Mouse (Mus musculus) kidney, postnatal 14 days (tissue): ENCODE data around the gene Spaca3.
A peak's percentile ranks its signal among the peaks of the same experiment; 100 is the strongest.

Experiments used
- DNase-seq: peaks from one replicate; pipeline ENCODE4 v3.0.0; 2022; ENCODE audit warnings: mixed read lengths

The Spaca3 gene

DNA sequence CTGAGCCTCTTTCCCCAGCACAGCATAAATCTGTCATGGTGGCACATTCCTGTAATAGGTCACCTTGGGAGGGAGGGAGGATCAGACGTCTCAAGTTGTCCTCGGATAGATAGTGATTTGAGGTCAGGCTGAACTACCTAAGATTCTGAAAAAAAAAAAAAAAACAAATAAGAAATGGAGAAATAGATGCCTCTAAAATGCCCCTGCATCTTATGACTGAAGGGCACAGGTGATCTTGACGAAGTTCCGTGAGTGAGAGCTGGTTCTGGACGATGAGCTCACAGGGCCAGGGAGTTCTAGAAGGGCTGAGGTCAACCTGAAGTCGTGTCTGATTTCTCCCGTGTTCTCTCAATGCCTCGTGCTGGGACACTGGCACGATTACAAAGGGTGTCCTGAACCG is at the start of gene Spaca3:
Gene Spaca3 (plus strand): TSS at position 301 of the 400 bp plus-strand sequence.
- DNase-seq, result no peak

DNA sequence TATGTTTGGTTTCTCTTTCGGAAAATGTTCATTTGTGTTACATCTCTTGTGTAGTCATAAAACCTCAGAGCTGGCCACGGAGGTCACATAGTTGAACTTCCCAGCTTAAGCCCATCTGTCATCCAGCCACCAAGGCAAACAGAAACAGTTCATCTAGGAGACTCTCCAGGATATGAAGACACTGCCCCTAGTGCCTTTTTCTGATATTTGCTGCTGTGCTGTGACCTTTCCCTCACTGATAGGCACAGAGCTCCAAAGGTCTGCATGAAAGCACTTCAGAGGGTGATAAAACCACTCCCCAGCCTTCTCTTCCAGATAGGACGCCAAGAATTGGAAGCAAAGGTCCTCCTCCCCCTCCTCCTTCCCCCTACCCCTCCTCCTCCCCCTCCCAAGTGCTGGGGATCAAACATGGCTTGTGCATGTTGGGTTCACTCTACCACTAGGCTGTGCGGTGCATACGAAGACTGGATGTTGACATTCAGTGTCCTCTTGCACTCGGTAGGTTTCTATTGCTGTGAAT is 49.6 kb upstream of the Spaca3 start:
- DNase-seq, result peak; percentile 72

DNA sequence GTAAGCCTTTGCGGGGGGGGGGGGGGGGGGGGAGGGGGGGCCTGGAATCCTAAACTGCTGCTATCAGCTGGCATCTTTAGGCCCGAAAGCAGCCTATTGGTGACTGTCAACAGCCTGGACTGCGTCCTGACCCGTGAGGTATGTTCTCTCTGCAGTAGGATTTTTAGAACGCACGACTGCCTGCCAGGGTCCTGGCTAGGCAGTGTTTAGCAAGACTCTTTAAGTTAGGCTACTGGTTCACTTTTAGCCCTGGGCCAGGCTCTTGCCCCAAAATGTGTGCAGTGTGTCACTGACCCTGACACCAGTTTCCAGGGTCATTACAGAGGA is 48.5 kb upstream of the Spaca3 start:
- DNase-seq, result no peak

DNA sequence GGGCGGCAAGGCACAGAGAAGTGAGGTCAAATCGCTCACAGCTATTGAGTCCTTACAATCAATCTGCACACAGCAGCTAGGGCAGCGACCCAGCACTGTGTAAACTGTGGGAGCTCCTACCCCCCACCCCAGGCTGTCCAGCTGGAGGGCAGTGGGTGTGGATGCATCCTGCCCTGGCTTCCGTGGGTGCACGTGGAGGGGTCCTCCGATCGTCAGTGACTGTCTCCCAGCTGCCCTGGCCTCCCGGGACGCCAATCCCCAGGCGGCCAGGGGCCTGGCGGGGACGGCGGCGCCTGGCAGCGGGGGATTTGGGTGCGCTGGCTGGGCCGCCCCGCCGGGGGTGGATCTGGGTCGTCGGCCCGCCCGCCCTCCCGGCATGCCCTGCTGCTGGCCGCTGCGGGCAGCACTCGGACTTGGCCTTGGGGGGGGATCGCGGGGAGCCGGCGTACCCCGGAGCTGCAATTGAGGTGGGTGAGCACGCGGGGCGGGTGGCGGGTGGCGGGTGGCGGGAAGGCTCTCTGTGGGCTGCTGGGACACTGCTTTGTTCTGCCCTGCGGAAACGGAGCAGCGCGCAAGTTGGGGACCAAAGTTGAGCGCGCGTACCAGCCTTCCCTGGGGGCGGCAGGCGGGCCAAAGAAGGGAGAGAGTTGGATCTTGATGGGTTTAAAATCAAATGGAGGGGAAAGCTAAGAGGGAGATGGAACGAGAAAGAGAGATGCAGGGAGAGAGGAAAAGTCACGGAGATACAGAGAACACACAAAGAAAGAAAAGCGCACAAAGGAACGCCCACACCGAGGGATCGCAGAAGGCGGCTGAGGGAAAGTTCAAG is 48.0 kb upstream of the Spaca3 start, which contains the start of gene Tmem98:
Gene Tmem98 (plus strand): TSS at position 183 of the 829 bp plus-strand sequence.
- peak; percentile 64 for DNase-seq

DNA sequence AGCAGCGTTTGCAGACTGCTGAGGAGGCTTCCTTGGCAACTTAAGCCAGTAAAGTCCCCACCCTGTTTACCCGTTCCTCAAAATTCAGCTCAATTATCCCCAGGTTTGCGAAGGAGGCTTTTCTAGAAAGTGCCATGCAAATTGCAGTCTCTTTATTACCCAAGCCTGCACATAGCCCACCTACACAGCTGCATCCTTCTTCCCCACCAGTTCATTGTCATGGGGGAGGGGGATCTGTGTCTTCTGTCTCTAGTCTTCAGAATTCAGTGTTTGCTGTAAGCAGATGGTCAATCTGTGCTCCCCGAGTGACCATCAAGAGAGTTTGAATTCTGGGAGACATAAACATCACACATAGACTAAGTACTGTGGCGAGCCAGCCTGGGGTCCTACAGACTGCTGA is 47.0 kb upstream of the Spaca3 start:
- DNase-seq, result no peak

DNA sequence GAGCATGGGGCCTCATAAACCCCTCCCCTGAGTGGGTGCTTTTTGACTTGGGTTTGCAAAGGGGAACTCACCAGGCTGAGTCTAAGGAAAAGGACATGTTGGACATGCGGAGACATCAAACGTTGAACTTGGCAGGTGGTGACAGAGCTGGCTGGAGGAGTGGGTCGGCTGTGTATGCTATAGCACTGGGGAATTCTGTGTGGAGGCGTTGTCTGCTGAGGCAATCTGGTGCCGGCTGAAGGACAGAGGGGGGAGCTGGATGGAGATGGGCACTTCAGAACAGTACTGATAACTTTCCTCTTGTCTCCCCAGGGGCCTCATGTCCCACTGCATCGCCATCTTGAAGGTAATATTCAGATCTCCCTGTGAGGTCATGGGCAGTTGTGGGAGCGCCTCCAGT is 42.8 kb upstream of the Spaca3 start:
- DNase-seq, result no peak

DNA sequence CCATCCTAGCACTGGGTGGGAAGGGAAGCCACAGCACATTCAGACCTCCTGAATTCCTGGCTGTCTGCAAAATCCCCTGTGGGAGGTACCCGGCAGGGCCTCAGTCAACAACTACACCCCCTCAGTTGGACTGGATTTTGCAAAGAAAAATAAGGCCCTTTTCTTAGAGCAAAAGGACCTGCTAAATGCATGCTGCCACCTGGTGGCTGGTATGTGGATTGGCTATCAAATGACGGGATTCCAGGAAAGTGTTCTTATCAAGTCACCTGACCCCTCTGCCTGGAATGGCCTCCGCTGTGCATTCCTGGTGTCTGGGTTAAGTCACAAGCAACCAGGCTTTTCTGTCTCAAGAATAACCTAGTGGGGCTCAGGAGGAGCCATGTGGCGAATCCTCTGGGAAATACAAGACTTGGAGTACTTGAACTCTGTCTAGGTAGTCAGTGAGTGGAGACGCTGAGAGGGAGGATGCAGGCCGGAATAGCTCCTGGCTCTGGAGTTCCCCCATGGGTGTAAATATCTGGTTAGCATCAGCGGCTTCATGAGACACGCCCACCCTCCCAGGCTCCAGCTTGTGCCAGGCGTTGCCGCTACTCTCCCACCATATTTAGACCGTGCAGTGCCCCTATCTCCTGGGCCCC is 40.0 kb upstream of the Spaca3 start:
- DNase-seq, result peak; percentile 89

DNA sequence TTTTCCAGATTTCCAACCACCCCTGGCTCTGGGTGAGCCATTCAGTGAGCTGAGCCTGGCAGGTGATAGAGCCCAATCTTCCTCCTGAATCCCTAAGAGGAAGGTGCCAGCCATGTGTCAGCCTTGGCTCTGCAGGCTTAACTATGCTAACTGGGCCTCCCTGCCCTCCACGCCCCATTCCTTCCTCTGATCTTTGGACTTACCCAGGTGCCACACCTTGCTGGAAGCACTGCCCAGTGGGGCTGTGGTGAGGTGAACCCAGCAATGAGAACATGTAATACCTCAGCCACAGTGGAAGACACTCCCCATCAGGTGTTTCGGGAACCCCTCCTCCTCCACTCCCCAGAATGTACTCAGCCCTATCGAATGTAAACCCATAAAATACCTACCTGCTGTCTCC is 38.1 kb upstream of the Spaca3 start:
- no peak for DNase-seq

DNA sequence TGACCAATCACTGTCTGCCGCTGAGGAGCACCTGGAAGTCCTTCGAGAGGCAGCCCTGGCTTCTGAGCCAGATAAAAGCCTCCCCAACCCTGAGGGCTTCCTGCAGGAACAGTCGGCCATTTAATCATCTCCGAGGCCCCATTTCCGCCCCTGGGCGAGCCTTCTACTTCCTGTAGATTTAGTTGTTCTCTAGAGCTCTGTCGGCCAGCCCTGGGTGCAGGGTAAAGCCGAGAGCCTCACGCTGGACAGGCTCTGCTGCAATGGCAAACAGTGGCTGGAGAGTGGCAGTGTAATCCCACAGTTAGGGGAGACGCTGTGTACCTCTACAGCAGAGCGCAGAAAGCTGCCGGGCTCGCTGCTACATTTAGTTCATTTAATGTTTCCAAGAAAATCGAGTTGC is 36.9 kb upstream of the Spaca3 start:
- peak; percentile 63 for DNase-seq

DNA sequence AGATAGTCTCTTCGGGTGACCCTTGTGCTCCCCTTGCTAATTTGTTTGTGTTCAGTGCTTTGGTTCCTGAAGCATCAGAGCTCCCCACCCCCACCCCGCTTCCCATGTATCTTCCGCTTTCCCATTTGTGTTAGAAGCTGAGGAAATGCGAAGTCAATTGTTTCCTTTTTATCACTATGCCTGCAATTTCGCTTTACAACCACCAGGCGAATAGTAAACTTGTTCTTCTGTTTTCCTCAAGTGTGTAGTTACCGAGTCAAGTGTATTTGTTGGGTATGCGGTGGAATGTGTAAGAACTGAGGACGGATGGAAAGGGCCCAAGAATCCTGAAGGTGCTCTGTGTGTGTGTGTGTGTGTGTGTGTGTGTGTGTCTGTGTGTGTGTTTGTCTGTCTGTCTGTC is 36.4 kb upstream of the Spaca3 start:
- DNase-seq, result no peak

DNA sequence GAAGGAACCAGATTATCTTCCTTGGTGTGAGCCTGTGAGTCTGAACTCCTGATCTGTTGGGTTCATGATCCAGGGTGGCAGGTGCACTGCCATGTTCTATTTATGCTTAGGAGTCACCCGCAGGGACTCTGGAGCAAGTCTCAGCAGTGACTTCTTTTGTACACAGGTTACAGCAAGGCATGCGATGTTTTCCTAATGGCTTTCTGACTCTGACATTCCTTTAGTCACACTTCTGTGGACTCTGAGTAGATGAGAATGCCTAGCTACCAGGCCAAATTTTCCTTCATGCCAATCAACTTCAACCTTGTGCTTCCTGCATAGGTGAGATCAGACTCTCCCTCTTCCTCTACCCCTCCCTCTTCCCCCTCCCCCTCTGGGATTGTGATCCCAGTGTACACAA is 22.8 kb upstream of the Spaca3 start:
- DNase-seq, result no peak

DNA sequence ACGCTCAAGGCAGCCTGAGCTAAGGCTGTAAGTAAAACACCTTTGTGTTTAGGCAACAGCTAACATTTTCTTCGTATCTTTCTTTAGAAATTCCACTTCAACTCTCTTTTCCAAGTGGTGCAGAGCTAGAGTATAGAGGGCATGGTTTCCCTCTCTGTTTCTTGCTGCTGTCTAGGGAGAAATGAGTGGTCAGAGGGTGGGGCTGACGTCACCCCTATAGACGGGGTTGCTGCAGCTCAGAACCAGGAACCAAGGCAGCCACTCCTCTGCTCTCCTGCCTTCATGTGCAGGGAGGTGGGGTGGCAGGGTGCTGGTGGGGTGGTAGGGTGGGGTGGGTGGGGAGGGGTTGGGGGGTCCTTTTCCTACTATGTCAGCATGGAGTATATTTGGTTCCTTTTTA is 22.3 kb upstream of the Spaca3 start:
- DNase-seq, result no peak

DNA sequence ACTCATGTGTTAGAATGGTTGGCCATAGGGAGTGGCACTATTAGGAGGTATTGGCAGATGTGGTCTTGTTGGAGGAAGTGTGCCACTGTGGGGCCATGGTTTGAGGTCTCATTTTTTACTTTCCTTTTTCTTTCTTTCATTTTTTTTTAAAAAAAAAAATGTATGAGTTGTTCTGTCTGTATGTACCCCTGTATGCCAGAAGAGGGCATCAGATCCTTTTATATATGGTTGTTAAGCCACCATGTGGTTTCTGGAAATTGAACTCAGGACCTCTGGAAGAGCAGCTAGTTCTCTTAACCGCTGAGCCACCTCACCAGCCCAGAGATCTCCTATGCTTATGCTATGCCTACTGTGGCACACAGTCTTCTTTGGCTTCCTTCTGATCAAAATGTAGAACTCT is 19.4 kb upstream of the Spaca3 start:
- DNase-seq, result no peak

DNA sequence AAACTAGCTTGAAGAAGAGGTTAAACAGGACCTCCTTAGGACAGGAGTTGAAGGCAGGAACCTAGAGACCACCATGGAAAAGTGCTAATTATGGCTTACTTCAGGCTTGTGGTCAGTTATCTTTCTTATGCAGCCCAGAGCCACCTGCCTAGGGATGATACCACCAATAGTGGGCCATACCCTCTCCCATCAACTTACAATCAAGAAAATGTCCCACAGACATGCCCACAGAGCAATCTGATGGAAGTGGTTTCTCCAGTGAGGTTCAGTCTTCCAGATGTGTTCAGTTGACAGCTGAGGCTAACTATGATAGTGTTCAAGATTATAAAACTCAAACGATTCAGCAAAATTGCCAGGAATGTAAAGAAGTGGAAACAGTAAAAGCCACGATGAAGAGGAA is 14.7 kb upstream of the Spaca3 start:
- DNase-seq, result no peak

DNA sequence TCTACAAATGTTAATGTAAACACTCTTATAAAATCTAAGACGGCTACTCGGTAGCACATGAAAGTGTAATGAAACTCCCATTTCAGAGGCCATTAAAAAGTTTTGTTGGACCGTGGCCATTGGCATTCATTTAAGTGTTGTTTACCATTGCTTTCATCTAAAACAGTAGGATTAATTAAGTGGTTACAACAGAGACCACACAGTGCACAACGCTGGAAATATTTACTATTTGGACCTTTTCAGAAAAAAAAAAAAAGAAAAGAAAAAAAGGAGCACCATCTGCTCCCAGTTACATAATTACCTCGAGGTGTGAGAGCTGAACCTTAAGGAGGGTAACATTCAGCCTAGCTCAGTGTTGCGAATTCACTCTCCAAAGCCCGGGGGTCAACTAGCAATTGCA is 12.7 kb upstream of the Spaca3 start:
- DNase-seq, result no peak

DNA sequence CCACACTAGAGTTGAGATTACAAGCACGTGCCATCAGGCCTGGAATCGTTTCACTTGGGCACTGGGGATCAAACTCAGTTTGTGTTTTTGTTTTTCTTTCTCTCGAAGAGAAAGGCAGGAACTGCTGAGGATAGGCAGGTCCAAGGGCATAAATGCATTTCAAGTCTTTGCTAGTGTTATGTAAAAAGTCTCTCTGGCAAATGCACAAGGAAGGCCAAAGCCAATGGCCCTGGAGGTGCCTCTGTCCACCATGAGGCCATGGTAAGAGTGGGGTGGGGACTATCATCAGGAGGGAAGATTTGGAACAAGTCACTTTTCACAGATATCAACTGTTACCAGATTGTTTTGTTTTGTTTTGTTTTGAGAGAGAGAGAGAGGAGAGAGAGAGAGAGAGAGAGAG is 12.1 kb upstream of the Spaca3 start:
- no peak for DNase-seq

DNA sequence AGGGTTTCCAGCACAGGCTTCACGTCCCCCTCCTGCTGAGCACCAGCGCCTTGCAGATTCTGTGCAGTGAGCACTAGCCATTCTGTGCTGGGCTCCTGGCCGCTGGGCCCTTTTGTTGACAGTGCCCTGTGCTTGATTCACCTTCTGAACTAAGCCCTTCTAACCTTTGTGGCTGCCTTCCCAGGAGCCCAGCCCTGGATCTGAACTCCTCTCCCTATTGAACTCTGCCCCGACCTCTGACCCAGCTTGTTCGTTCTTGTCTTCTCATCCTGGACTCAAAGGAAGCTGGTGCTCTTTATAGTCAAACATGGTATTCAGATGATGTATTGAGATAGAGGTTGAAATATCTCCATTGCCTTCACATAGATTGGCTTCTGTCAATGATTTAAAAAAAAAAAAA is 10.0 kb upstream of the Spaca3 start:
- no peak for DNase-seq

DNA sequence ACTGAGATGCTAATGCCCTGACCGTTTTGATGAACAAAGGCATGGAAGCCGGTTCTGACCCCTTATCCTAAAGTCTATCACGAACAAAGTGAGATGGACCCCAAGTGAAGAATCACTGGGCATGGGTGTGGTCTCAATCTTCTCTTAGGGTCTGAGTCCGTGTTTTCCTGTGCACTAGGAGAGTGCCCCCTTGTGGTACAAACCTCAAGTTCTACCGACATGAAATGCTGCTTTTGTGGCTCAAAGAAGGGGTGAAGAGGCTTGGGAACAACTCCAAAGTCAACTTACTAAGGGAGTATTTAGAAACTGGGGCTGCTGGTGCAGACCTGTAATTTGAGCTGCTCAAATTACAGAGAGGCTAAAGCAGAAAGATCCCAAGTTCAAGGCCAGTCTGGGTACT is 6.3 kb upstream of the Spaca3 start:
- peak; percentile 25 for DNase-seq

DNA sequence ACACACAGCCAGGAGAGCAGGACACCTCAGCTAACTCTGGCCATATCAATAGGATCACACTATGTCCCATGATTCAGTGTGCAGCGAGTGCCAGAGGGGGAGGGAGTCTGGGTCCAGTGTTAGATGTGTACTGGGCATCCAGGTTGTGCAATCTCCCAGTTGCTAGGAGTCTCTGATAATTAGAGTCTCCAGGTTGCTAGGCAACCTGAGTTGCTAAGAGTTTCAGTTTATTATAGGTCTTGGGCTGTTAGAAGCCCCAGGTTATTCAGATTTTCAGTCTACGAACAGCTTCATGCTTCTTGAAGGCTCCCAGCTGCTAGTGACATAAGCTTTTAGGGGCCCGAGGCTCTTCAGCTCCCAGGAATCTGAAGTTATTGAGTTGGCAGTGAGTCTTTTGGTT is 5.2 kb upstream of the Spaca3 start:
- no peak for DNase-seq

DNA sequence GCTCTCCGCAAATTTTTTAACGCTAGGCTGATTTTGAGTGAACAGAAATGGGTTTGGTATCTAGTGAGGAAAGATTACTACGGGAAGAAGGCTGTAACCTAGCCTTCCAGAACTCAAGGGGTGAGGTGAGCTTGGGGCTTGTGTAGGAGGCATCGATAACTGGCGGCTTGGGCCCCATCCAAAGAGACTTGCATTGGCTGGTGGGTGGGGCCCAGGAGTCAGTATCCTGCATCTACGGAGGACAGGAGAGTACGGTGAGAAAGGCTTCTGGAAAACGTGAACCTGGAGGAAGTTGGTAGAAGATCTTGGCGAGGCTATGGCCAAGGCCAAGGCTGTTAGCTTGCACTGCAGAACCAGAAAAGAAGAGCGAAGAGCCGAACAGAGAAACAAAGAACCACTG is 3.7 kb upstream of the Spaca3 start:
- DNase-seq, result no peak

DNA sequence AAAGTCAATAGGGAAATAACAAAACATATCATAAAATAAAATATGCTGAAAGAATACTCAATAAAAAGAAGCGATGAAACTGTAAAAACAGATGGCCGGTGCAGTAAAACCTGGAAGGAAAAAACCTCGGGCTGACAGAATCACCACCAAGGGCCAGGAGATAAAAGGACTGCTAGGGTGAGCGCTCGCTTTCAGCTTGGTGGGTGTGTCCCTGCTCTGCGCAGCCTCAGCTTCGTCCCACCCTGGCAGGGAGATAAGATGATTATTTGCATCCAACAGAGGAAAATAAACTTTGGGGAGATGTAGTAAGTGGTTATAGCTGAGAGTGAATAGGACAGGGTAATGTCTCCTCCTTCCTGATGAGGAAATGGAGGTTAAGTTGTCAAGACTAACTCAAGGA is 3.3 kb upstream of the Spaca3 start:
- no peak for DNase-seq

DNA sequence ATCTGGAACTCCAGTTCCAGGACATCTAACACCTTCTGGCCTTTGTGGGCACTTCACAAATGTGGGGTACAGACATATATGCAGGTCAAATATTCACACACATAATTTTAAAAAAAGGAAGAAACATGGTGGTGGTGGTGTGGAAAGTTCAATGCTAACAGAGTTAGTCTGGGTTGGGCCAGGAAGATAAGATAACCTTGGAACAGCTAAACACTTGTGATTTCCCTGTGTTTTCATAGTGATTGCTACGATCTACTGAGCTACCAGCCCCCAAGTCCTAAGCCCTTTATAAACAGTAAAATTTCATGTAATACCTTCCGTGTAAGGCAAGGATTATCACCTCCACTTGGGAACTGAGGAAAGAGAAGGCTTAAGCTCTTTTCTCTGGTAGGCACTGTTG is 1.3 kb upstream of the Spaca3 start:
- no peak for DNase-seq

DNA sequence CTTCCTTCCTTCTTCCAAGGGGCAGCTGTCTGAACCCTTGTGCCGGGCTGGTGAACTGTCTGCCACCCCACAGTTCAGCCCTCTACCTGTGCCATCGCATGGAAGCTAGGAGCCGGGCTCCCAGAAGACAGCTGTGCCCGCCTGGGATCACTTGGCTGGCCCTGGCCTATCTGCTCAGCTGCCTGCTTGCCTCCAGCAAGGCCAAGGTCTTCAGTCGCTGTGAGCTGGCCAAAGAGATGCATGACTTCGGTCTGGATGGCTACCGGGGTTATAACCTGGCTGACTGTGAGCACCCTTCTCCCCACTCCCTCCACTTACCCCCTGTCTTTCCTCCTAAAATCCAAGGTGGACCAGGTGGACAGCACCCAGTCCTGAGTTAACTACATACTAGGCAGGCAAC is 4.8 kb downstream of the Spaca3 start:
- DNase-seq, result no peak

DNA sequence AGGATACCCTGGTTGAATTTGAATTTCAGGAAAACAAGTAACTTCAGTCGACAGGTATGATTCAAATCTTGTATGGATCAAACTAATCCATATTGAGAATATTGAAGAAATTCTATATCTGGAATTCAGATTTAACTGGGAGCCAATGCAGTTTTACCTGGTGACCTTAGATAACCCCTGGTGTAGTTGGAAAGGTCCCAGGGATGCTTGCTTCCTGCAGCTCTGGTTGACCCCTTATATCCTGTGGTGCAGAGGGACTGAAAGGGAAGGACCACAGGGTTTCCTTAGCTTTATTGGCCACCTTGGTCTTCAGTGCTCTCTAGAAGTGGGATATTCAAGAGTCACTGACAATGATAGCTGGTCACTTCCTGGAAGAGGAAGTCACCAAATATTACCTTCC is 9.9 kb downstream of the Spaca3 start:
- no peak for DNase-seq
